Mouse (Mus musculus): ENCODE data around the gene Cxcl16.

DNA sequence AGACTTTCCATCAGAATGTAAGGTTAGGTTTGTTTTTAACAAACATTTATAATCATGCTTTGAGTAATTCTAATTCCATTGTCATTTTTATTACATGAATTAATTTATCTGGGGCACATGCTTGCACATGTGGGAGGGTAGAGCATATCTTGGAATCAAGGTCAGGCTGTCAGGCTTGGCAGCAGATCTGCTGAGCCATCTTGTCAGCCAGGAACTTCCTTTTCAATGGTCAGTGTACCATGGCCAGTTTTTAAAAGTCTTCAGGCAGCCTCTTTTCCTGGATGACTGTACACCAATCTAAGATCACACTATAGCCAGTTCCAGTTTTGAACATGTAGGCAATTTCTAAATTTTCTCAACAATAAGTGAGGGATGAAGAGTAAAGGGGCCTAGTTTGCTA lies 12.9 kb upstream of the Cxcl16 start:
- TF ChIP-seq GATA1 (IDR thresholded peaks at IDR 0.05; ENCODE audit: borderline replicate concordance, low read length) (no peak), FLI1 (IDR thresholded peaks at IDR 0.05; ENCODE audit: low read length) (no peak)
